Mouse (Mus musculus) lung, adult 2 months (tissue): ENCODE data around the gene 2810459M11Rik. TPM values are rescaled to one million over a fixed set of nuclear protein-coding genes. Genes with fewer than 3 reads are reported as not detected.

Experiments used
- DNase-seq: peaks from one replicate; pipeline ENCODE4 v3.0.0; 2022
- H3K4me1 ChIP-seq: fragments of 200-500 bp; 2 replicates; pipeline ENCODE4 v1.6.1; 2011; ENCODE audit warnings: low read length; ENCODE audit not compliant: control insufficient read depth, insufficient read depth
- H3K4me3 ChIP-seq: fragments of 200-500 bp; replicated peaks from 2 replicates; pipeline ENCODE3; 2011; ENCODE audit warnings: low read depth, mild to moderate bottlenecking, control low read depth, low read length; ENCODE audit errors: extremely low read depth
- CTCF ChIP-seq: fragments of 200-500 bp; IDR thresholded peaks from 2 replicates; pipeline ENCODE4 v1.5.1; 2011; ENCODE audit warnings: mild to moderate bottlenecking, low read length, control low read depth; ENCODE audit not compliant: insufficient read depth
- POLR2A ChIP-seq: fragments of 200-500 bp; IDR thresholded peaks from 2 replicates; pipeline ENCODE4 v1.6.1; 2011; ENCODE audit warnings: low read depth, mild to moderate bottlenecking, control low read depth, low read length, borderline replicate concordance; ENCODE audit errors: extremely low read depth
- WGBS: fragments of 180-500 bp; shearing (Covaris S2); methylation state at CpG from one replicate; pipeline ENCODE4 v1.1.7; 2018; 5-methylcytosine and 5-hydroxymethylcytosine counted together
- polyA plus RNA-seq: library from polyadenylated mRNA; depleted of rRNA; stranded (reverse); fragments of >200 nt; gene quantifications from 2 replicates; pipeline ENCODE4 v1.2.3, GENCODE M21; 2012

Gene 2810459M11Rik
- polyA plus RNA-seq, 1 experiment = 0.63 TPM

- H3K4me3 ChIP-seq = no peak overlapping the region
- DNase-seq = no peak
- TF ChIP-seq CTCF (no peak), POLR2A (no peak)
- WGBS = 69% methylated on average over 4 of the region's 4 CpGs
- H3K4me1 ChIP-seq = no peaks in the 10 kb centered on the region
Measured at GRCm38 (mm10) chr1:86048231-86048630, 2.6 kb downstream of the 2810459M11Rik start.

GRCm38 (mm10) chr1:86048744-86049143 is 3.1 kb downstream of the 2810459M11Rik start:
- no peak overlapping the region for H3K4me3 ChIP-seq
- WGBS = 86% methylated on average over 3 of the region's 3 CpGs
- no peak for TF ChIP-seq CTCF
- no peak for TF ChIP-seq POLR2A
- no peaks in the 10 kb centered on the region for H3K4me1 ChIP-seq
- no peak for DNase-seq

GRCm38 (mm10) chr1:86053198-86053921 is 7.7 kb downstream of the 2810459M11Rik start:
- Histone ChIP-seq H3K4me3 (no peak overlapping the region), H3K4me1 (no peaks in the 10 kb centered on the region)
- WGBS = 69% methylated on average over 12 of the region's 12 CpGs
- TF ChIP-seq POLR2A = no peak
- TF ChIP-seq CTCF = no peak
- DNase-seq = no peak

- Histone ChIP-seq H3K4me3 (no peak overlapping the region), H3K4me1 (no peaks in the 10 kb centered on the region)
- no peak for DNase-seq
- no peak for TF ChIP-seq POLR2A
- TF ChIP-seq CTCF = no peak
- whole genome bisulfite sequencing = 52% methylated on average over 3 of the region's 3 CpGs
Measured at GRCm38 (mm10) chr1:86054943-86055342, 9.3 kb downstream of the 2810459M11Rik start.

GRCm38 (mm10) chr1:86056284-86056683 is 10.6 kb downstream of the 2810459M11Rik start:
- 81% methylated on average over 4 of the region's 4 CpGs for WGBS
- Histone ChIP-seq H3K4me1 (no peaks in the 10 kb centered on the region), H3K4me3 (no peak overlapping the region)
- no peak for TF ChIP-seq POLR2A
- no peak for TF ChIP-seq CTCF
- DNase-seq = no peak

GRCm38 (mm10) chr1:86058856-86059769 is 13.4 kb downstream of the 2810459M11Rik start:
- Histone ChIP-seq H3K4me3 (peak overlapping the region; percentile 56), H3K4me1 (no peaks in the 10 kb centered on the region)
- TF ChIP-seq CTCF = peak; percentile 83
- no peak for TF ChIP-seq POLR2A
- DNase-seq = peak; percentile 93
- WGBS = 8% methylated on average over 21 of the region's 21 CpGs

- no peak for TF ChIP-seq CTCF
- TF ChIP-seq POLR2A = no peak
- 64% methylated on average over 6 of the region's 6 CpGs for WGBS
- no peak for DNase-seq
- Histone ChIP-seq H3K4me3 (no peak overlapping the region), H3K4me1 (no peaks in the 10 kb centered on the region)
Measured at GRCm38 (mm10) chr1:86062523-86062922, 16.9 kb downstream of the 2810459M11Rik start.

- peak; percentile 63; the same call in 1 of the 2 replicates for TF ChIP-seq POLR2A
- peak; percentile 86 for TF ChIP-seq CTCF
- H3K4me3 ChIP-seq = peak within 1 kb of the TSS; percentile 97
- no peaks in the 10 kb centered on the region for H3K4me1 ChIP-seq
- peak; percentile 89 for DNase-seq
- under 1% methylated on average over 47 of the region's 47 CpGs for WGBS
Measured at GRCm38 (mm10) chr1:86064271-86064991, 18.8 kb downstream of the 2810459M11Rik start, which contains the start of gene Psmd1. Gene Psmd1, plus strand, starts transcription at chr1:86064387.

GRCm38 (mm10) chr1:86076565-86076964 is 30.9 kb downstream of the 2810459M11Rik start:
- H3K4me3 ChIP-seq = no peak overlapping the region
- TF ChIP-seq POLR2A (no peak), CTCF (no peak)
- H3K4me1 ChIP-seq = no peaks in the 10 kb centered on the region
- 96% methylated on average over 2 of the region's 2 CpGs for WGBS
- no peak for DNase-seq
